Mouse (Mus musculus) midbrain, embryonic 15.5 days (tissue): ENCODE data around the gene Mrps30. TPM values are rescaled to one million over a fixed set of nuclear protein-coding genes. Genes with fewer than 3 reads are reported as not detected.
A peak's percentile ranks its signal among the peaks of the same experiment; 100 is the strongest.
"Not testable (repeated sequence)": the region's sequence is repeated elsewhere in the genome, so short reads cannot be mapped to it uniquely, and the experiment has no call there.

Source experiments
- ATAC-seq: fragments of 200-750 bp; cut with Nextera tagmentation; replicated peaks from 2 replicates; pipeline ENCODE4 v1.8.0; 2017; ENCODE audit warnings: moderate TSS enrichment
- H3K27ac ChIP-seq: fragments of 300-500 bp; sonication (generic); 2 replicates; pipeline ENCODE4 v1.5.1; 2015; ENCODE audit warnings: mild to moderate bottlenecking, inconsistent platforms
- H3K27me3 ChIP-seq: fragments of 300-500 bp; sonication (generic); replicated peaks from 2 replicates; pipeline ENCODE4 v1.6.1; 2015; ENCODE audit warnings: inconsistent platforms
- H3K36me3 ChIP-seq: fragments of 300-500 bp; sonication (generic); replicated peaks from 2 replicates; pipeline ENCODE4 v1.6.1; 2015; ENCODE audit warnings: inconsistent platforms
- H3K4me1 ChIP-seq: fragments of 300-500 bp; sonication (generic); 2 replicates; pipeline ENCODE4 v1.6.1; 2015; ENCODE audit warnings: inconsistent platforms
- H3K4me2 ChIP-seq: fragments of 300-500 bp; sonication (generic); 2 replicates; pipeline ENCODE4 v1.6.1; 2015; ENCODE audit warnings: inconsistent platforms, mild to moderate bottlenecking, moderate library complexity
- H3K4me3 ChIP-seq: fragments of 300-500 bp; sonication (generic); 2 replicates; pipeline ENCODE4 v1.5.1; 2015; ENCODE audit warnings: mild to moderate bottlenecking, inconsistent platforms
- H3K9ac ChIP-seq: fragments of 300-500 bp; sonication (generic); 2 replicates; pipeline ENCODE4 v1.6.1; 2015; ENCODE audit warnings: mild to moderate bottlenecking, inconsistent platforms
- H3K9me3 ChIP-seq: fragments of 300-500 bp; sonication (generic); 2 replicates; pipeline ENCODE4 v1.6.1; 2016; ENCODE audit warnings: inconsistent platforms
- WGBS: fragments of 180-500 bp; shearing (Covaris S2); methylation state at CpG from one replicate; pipeline ENCODE4 v1.1.7; 2015; ENCODE audit warnings: mixed read lengths; 5-methylcytosine and 5-hydroxymethylcytosine counted together
- polyA plus RNA-seq: library from polyadenylated mRNA; unstranded; fragments of >200 nt; fragmentation: Nextera tagmentation; extraction: Ambion mirVana; gene quantifications from 2 replicates; pipeline ENCODE4 v1.2.1, GENCODE M21; 2015

The Mrps30 gene
- polyA plus RNA-seq: 23.5 and 25.7 TPM in 2 replicates

DNA sequence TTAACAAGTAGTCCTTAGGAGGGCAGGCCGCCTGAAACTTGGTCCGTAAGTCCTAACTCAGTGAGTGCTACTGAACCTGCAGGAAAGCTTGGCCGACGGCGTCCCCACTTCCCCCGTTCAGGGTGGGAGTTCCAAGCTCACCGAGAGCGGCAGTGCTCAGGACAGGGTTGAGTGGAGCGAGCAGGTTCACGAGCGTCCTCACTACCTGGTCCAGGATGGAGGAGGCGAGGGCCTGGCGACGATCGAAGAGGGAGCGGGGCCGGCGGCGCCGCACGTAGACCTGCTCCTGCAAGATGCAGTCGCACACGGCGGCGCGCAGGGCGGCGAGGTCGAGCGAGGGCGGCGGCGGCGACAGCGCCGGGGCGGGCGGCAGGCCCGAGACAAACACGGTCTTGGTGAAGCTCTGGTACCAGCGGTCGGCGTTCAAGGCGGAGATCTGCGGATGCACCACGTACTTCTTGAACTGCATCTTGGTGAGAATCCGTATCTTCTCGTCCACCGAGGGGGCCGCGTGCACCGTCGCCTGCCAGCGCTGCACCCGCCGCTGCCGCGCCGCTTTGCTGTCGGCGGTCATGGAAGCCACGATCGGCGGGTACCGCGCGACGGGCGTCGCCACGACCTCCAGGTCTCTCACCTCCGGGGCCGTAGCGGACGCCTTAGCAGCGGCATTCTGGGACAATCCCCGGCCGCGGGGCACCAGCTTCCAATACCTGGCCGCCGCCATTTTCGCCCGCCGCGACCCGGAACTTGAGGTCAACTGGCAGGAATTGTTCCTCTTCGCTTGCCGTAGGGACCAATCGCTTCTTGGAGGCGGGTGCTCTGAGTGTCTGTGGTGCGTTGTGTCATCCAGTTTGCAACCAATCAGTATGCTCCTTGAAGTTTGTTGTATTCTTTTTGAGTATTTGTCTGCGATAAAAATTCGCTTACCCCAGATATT lies at the start of gene Mrps30, which contains the start of gene B430218F22Rik:
Mrps30 (minus strand) TSS at position 742 of the 937 bp plus-strand sequence.
B430218F22Rik (plus strand) TSS at position 120 of the 937 bp plus-strand sequence.
- no peaks in the 10 kb centered on the region for H3K27me3 ChIP-seq
- ATAC-seq: peak; percentile 99
- peak within 1 kb of the TSS; percentile 85 for H3K27ac ChIP-seq
- peak within 1 kb of the TSS; percentile 95 for H3K4me3 ChIP-seq
- no peaks in the 10 kb centered on the region for H3K9me3 ChIP-seq
- H3K4me1 ChIP-seq: peaks cover 10% of the 10 kb centered on the region
- under 1% methylated on average over 93 of the region's 93 CpGs for WGBS
- H3K9ac ChIP-seq: peak within 1 kb of the TSS; percentile 80
- peaks cover 8% of the 10 kb centered on the region for H3K36me3 ChIP-seq
- peak within 1 kb of the TSS; percentile 70 for H3K4me2 ChIP-seq

DNA sequence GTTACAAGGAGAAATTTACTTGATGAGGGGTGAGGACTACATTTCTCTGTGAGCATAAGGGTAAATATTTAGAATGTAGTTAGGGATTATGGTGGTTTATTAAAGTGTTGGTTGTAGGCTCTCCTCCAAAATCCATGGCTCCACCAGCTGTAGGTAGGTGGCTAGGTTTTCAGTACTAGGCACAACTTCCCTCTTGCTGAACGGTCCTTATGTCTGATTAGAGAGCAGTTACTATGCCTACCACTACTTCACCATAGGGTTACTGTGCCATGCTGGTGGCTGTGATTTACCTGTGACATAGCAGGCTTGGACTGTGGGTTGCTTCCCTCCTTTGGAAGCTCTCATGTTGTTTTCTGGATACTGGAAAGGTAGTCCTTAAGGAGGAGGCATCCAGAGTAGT lies 33.8 kb upstream of the Mrps30 start:
- Histone ChIP-seq H3K4me1 (0 out of 2 replicates have a peak, but pooled peaks cover 3% of the 10 kb centered on the region), H3K9ac (no peak overlapping the region), H3K4me2 (no peak overlapping the region), H3K9me3 (no peaks in the 10 kb centered on the region), H3K27me3 (no peaks in the 10 kb centered on the region), H3K27ac (no peak overlapping the region), H3K4me3 (no peak overlapping the region), H3K36me3 (no peaks in the 10 kb centered on the region)
- no peak for ATAC-seq
- WGBS: 87% methylated on average over 1 of the region's 1 CpGs

DNA sequence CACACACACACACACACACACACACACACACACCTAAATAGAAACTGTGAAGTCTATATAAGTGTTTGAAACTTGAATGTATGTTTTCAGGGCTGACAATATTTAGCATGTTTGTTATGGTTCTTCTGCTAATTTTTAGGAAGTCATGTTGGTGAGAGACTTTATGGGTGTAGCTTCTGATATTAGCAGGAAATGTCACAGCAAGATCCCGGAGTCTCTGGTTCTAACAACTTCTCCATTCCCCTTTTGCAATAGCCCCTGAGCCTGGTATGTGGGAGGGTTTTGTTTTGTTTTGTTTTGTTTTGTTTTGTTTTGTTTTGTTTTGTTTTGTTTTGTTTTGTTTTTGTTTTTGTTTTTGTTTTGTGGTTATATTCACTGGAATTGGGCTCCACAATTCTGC lies 33.4 kb upstream of the Mrps30 start:
- Histone ChIP-seq H3K27ac (no peak overlapping the region), H3K27me3 (no peaks in the 10 kb centered on the region), H3K36me3 (no peaks in the 10 kb centered on the region), H3K9me3 (no peaks in the 10 kb centered on the region), H3K9ac (no peak overlapping the region), H3K4me2 (no peak overlapping the region), H3K4me3 (no peak overlapping the region), H3K4me1 (0 out of 2 replicates have a peak, but pooled peaks cover 3% of the 10 kb centered on the region)
- 93% methylated on average over 1 of the region's 1 CpGs for WGBS
- no peak for ATAC-seq

DNA sequence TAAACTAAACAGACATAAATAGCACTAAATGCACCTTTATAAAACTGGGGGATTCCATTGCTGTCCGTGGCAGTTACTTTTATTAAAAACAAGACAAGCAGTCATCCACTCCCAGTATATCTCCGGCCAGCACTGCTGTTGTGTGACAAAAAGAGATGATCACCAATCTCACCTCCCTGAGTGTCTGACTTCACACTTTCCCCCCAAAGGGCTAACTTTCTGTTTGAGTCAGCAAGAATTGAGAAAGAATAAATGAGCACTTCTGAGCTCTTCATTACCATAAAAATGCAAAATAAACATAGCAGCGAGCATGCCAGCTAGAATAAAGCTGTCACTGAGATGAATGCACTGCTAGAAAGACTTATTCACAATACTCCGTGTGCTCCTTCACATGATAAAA lies 31.1 kb upstream of the Mrps30 start:
- Histone ChIP-seq H3K4me1 (0 out of 2 replicates have a peak, but pooled peaks cover 3% of the 10 kb centered on the region), H3K36me3 (no peaks in the 10 kb centered on the region), H3K4me3 (no peak overlapping the region), H3K27ac (no peak overlapping the region), H3K9me3 (no peaks in the 10 kb centered on the region), H3K9ac (no peak overlapping the region), H3K4me2 (no peak overlapping the region), H3K27me3 (no peaks in the 10 kb centered on the region)
- ATAC-seq: no peak
- WGBS: 24% methylated on average over 4 of the region's 4 CpGs

DNA sequence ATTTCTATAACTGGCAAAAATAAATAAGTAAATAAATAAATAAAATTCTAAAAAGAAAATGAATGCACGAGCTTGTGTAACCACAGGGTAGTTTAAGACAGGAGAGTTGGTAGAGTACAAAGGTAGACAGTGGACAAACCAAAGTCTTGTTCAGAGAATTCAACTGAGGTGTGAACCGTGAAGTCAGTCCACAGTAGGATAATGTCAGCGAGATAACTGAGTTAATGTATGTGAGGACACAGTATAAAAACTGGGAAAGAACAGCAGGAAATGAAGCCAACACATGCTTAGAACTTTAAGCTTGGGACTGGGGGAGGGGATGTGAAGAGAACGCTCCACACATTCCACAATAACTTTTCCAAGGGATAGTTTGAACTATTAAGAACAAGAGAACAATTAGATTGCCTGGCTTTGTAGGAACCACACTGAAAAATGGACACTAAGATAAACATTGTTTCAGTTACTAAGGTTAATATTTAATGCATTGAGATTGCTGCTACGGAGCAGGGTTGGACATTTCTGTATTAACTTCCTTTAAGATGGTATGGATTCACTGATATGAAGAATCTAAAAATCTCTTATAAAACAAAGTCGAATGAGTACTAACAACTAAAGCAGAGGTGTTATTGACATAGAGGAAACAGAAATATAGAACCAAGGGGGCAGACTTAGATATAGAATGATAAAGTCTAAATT lies 24.4 kb upstream of the Mrps30 start:
- Histone ChIP-seq H3K36me3 (no peaks in the 10 kb centered on the region), H3K4me3 (no peak overlapping the region), H3K4me1 (no peaks in the 10 kb centered on the region), H3K9ac (no peak overlapping the region), H3K4me2 (no peak overlapping the region), H3K27ac (no peak overlapping the region), H3K9me3 (no peaks in the 10 kb centered on the region), H3K27me3 (no peaks in the 10 kb centered on the region)
- WGBS: 86% methylated on average over 6 of the region's 6 CpGs
- no peak for ATAC-seq

DNA sequence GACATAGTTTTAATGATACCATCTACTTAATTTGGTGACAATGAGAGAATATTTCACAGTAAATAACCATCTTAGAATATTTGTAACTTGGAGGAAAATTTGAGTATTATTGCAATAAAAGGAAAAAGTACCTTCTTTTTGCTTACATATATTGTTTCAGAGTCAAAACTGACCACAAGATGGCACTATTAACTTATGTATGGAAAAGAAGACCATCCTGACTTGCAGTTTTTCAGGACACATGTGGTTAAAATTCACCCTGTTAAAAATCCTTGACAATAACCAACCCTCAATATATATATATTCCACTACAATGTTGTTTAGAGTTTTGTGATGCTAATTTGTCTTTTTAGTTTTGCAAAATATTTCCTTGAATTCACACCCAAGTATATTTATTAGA lies 16.5 kb upstream of the Mrps30 start:
- no peaks in the 10 kb centered on the region for H3K36me3 ChIP-seq
- H3K4me3 ChIP-seq: no peak overlapping the region
- ATAC-seq: peak; percentile 77
- H3K9me3 ChIP-seq: no peaks in the 10 kb centered on the region
- no peak overlapping the region for H3K4me2 ChIP-seq
- no peaks in the 10 kb centered on the region for H3K4me1 ChIP-seq
- no peak overlapping the region for H3K9ac ChIP-seq
- no peaks in the 10 kb centered on the region for H3K27me3 ChIP-seq
- no peak overlapping the region for H3K27ac ChIP-seq

DNA sequence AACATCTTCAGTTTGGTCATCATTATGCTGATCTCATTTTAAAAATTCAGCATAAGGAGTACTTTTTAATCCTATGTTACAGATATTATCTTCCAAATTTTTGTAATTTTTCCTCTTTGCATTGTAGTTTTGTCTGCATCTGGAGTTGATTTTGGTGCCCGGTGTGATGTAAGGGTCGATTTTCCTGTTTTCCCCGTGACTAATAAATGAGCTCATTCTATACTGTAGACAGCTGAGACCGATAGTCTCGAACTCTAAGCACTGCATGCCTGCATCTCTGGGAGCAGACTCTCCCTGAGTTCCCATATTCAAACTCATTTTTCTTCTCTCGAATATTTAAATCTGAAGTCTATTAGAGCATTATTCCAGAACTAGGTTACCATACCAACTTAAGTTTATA lies 13.3 kb upstream of the Mrps30 start:
- ATAC-seq: no peak
- Histone ChIP-seq H3K4me2 (no peak overlapping the region), H3K27ac (no peak overlapping the region), H3K4me3 (no peak overlapping the region), H3K9me3 (no peaks in the 10 kb centered on the region), H3K9ac (no peak overlapping the region), H3K4me1 (no peaks in the 10 kb centered on the region), H3K36me3 (no peaks in the 10 kb centered on the region), H3K27me3 (no peaks in the 10 kb centered on the region)
- WGBS: 80% methylated on average over 6 of the region's 6 CpGs

DNA sequence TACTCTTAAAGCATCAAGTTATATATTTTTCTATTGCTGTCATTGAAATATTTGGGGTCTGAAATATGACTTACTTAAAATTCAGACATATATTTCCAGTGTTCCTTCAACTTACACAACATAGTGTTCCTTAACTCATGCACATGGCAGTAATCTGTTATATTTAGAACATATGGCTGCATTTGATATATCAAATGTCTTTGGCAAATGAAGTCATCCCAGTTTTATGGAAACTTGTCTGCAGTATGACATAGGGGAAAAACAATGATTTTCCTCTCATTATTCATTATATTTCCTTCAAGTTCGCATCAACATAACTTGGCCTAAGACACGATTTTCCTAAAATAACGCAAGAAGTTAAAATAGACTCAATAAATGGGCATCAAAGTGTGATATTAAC lies 8.8 kb upstream of the Mrps30 start:
- no peak overlapping the region for H3K4me3 ChIP-seq
- WGBS: 94% methylated on average over 3 of the region's 3 CpGs
- H3K27ac ChIP-seq: no peak overlapping the region
- no peaks in the 10 kb centered on the region for H3K36me3 ChIP-seq
- no peaks in the 10 kb centered on the region for H3K27me3 ChIP-seq
- H3K9ac ChIP-seq: no peak overlapping the region
- no peak for ATAC-seq
- H3K4me1 ChIP-seq: no peaks in the 10 kb centered on the region
- H3K9me3 ChIP-seq: no peaks in the 10 kb centered on the region
- no peak overlapping the region for H3K4me2 ChIP-seq

DNA sequence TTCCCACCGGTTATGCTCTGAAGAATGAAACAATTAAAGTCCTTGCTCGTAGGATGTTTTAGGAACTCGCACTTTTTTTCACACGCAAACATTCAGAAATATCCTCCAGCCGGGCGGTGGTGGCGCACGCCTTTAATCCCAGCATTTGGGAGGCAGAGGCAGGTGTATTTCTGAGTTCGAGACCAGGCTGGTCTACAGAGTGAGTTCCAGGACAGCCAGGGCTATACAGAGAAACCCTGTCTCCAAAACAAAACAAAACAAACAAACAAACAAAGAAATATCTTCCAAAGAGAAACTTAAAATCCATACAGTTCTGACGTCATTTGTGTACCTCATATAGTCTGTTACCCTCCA lies 373 bp upstream of the Mrps30 start:
- ATAC-seq: peak; percentile 69
- 8% methylated on average over 10 of the region's 10 CpGs for WGBS
- H3K9me3 ChIP-seq, H3K27ac ChIP-seq, H3K36me3 ChIP-seq, H3K9ac ChIP-seq, H3K4me1 ChIP-seq, H3K27me3 ChIP-seq: not testable (repeated sequence)
- H3K4me3 ChIP-seq: peak overlapping the region; percentile 95
- H3K4me2 ChIP-seq: peak overlapping the region; percentile 49

DNA sequence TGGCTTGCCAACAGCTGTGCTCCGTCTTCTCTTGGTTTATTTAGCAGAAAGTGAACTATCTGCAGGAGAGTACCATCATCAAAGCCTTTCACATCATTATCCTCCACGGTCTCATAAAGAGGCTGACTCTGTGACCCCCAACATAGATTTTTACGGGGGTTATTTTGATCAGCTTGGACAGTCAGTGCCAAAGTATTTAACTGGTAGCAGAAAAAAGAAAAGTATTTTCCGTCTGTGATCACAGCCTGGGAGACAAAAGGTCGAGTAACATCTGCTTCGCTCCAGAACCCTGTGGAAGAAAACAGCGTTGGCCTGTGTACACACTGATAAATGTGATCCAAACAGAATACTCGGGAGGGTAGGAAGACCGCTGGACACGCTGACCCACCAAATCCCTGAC lies 6.7 kb downstream of the Mrps30 start:
- no peak overlapping the region for H3K4me3 ChIP-seq
- no peaks in the 10 kb centered on the region for H3K9me3 ChIP-seq
- H3K36me3 ChIP-seq: peaks cover 26% of the 10 kb centered on the region
- WGBS: 83% methylated on average over 10 of the region's 10 CpGs
- peaks cover under 1% of the 10 kb centered on the region for H3K4me1 ChIP-seq
- no peak overlapping the region for H3K9ac ChIP-seq
- no peak overlapping the region for H3K4me2 ChIP-seq
- H3K27ac ChIP-seq: no peak overlapping the region
- ATAC-seq: no peak
- no peaks in the 10 kb centered on the region for H3K27me3 ChIP-seq

DNA sequence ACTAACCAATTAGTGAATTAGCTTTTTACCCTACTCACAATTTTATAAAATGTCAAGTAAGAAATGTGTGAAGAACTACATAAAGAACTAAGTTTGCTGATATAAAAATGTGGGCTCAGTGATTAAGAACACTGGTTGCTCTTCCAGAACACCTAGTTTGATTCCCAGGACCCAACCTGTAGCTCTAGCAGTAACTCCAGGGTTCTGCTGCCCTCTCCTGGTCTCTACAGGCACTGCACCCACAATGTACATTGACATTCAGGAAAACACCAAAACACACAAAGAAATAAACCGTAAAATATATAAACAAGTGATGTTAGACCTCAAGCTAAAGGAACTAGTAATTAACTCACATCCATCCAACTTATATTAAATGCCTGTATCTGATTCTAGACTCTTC lies 7.9 kb downstream of the Mrps30 start:
- H3K9ac ChIP-seq: no peak overlapping the region
- WGBS: 71% methylated on average over 1 of the region's 1 CpGs
- peak; percentile 49; the same call in 1 of the 2 replicates for ATAC-seq
- H3K27ac ChIP-seq: no peak overlapping the region
- H3K4me2 ChIP-seq: no peak overlapping the region
- H3K4me3 ChIP-seq: no peak overlapping the region
- H3K4me1 ChIP-seq: no peaks in the 10 kb centered on the region
- H3K27me3 ChIP-seq: no peaks in the 10 kb centered on the region
- no peaks in the 10 kb centered on the region for H3K9me3 ChIP-seq
- H3K36me3 ChIP-seq: peaks cover 26% of the 10 kb centered on the region

DNA sequence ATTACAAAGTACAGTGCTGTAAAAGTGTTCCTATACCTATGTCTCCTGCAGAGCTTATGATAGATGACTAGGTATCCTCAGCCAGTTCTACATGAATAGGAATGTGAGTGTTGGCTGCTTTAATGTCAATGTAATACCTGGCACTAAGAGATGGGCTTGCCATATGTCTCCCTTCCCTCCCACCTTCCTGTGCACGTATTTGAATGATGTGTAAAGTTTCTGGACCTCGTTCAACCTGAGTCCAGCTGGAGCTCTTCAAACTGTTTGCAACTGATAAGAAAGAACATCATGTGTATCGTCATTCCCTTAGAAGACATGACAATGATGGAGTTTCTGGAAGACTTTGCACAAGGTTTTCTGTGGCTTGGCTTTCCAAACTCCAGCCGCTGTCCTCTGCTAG lies 14.2 kb downstream of the Mrps30 start:
- 0 out of 2 replicates have a peak, but pooled peaks cover 3% of the 10 kb centered on the region for H3K36me3 ChIP-seq
- H3K9me3 ChIP-seq: no peaks in the 10 kb centered on the region
- H3K27ac ChIP-seq: no peak overlapping the region
- H3K9ac ChIP-seq: no peak overlapping the region
- no peak overlapping the region for H3K4me3 ChIP-seq
- 96% methylated on average over 4 of the region's 4 CpGs for WGBS
- no peak overlapping the region for H3K4me2 ChIP-seq
- H3K4me1 ChIP-seq: no peaks in the 10 kb centered on the region
- no peaks in the 10 kb centered on the region for H3K27me3 ChIP-seq
- no peak for ATAC-seq
